Comparison of ENCODE assay signal across 7 mouse cellular contexts in genomic region chrX:51681756-51682155, GRCm38 (mm10). TPM values are rescaled to one million over a fixed set of nuclear protein-coding genes. Genes with fewer than 3 reads are reported as not detected.
DNase-seq lines count a peak whose midpoint lies in the region; ATAC-seq lines count a peak whose summit lies in the region.

Gene Hs6st2 (minus strand): TSS chrX:51681856.

- peak within 1 kb of the TSS; percentile 63; the same call in 1 of the 2 replicates for H3K27ac ChIP-seq in forebrain, embryonic 12.5 days
- H3K27ac ChIP-seq in neural tube, embryonic 13.5 days (replicated peaks), result peak within 1 kb of the TSS; percentile 54; the same call in 1 of the 2 replicates

- H3K9ac ChIP-seq in forebrain, embryonic 12.5 days, result peak within 1 kb of the TSS; percentile 57
- peak within 1 kb of the TSS; percentile 68 for H3K9ac ChIP-seq in neural tube, embryonic 13.5 days

- no peaks in the 10 kb centered on the region for H3K36me3 ChIP-seq in forebrain, embryonic 12.5 days (replicated peaks)
- no peaks in the 10 kb centered on the region for H3K36me3 ChIP-seq in neural tube, embryonic 13.5 days

- ATAC-seq in forebrain, embryonic 12.5 days (ENCODE audit: low FRiP score), result no peak
- ATAC-seq in neural tube, embryonic 13.5 days (ENCODE audit: low read depth), result no peak

- H3K4me1 ChIP-seq in forebrain, embryonic 12.5 days, result peaks cover 3% of the 10 kb centered on the region
- no peaks in the 10 kb centered on the region for H3K4me1 ChIP-seq in neural tube, embryonic 13.5 days (replicated peaks)

- H3K9me3 ChIP-seq in forebrain, embryonic 12.5 days, result no peaks in the 10 kb centered on the region
- no peaks in the 10 kb centered on the region for H3K9me3 ChIP-seq in neural tube, embryonic 13.5 days

- H3K4me2 ChIP-seq in forebrain, embryonic 12.5 days, result peak within 1 kb of the TSS; percentile 67
- peak within 1 kb of the TSS; percentile 77 for H3K4me2 ChIP-seq in neural tube, embryonic 13.5 days

- H3K27me3 ChIP-seq in forebrain, embryonic 12.5 days, result peaks cover 32% of the 10 kb centered on the region
- H3K27me3 ChIP-seq in neural tube, embryonic 13.5 days, result peaks cover 33% of the 10 kb centered on the region

- WGBS in forebrain, embryonic 12.5 days, result 20% methylated on average over 5 of the region's 5 CpGs
- 29% methylated on average over 5 of the region's 5 CpGs for WGBS in neural tube, embryonic 13.5 days

- peak within 1 kb of the TSS; percentile 49 for H3K4me3 ChIP-seq in forebrain, embryonic 12.5 days (replicated peaks)
- H3K4me3 ChIP-seq in neural tube, embryonic 13.5 days, result peak within 1 kb of the TSS; percentile 52

- DNase-seq in layer of hippocampus, adult 8-10 months (ENCODE audit: low spot score in 2 of 2), result no peak
- no peak for DNase-seq in layer of hippocampus, adult 11-12 months (ENCODE audit: low spot score)
- DNase-seq in left cerebral cortex, adult 8-10 months (ENCODE audit: low spot score in 2 of 2), result no peak
- DNase-seq in cerebellum, postnatal 4 days (ENCODE audit: low spot score in 2 of 2), result no peak
- no peak for DNase-seq in kidney, adult 9 months

RNA-seq across cellular contexts. Expression of gene Hs6st2, which starts in this region (rescaled TPM):
- total RNA-seq in layer of hippocampus, adult 8-10 months (2022), result 10 to 100 TPM; 25.2 to 31.8 (median 27.3) TPM
- polyA plus RNA-seq in forebrain, embryonic 12.5 days (2016; fragmentation: Nextera tagmentation; extraction: Ambion mirVana), result 22.7 and 23.7 TPM in 2 replicates
- 10 to 100 TPM; 44.0 to 51.9 (median 50.5) TPM for total RNA-seq in left cerebral cortex, adult 8-10 months (2022)
- 14.0 and 18.2 TPM in 2 replicates for polyA plus RNA-seq in neural tube, embryonic 13.5 days (2015; fragmentation: Nextera tagmentation; extraction: Ambion mirVana)
